Mouse (Mus musculus) liver, adult 2 months (tissue): Measurements from ENCODE around the gene Ptprd.

Experiments used
- CTCF ChIP-seq: fragments of 200-500 bp; IDR thresholded peaks from 2 replicates; pipeline ENCODE4 v1.5.1; 2011; ENCODE audit warnings: low read depth, low read length, control low read depth
- POLR2A ChIP-seq: fragments of 200-500 bp; IDR thresholded peaks from 2 replicates; pipeline ENCODE4 v1.6.1; 2011; ENCODE audit warnings: low read length, control low read depth; ENCODE audit not compliant: insufficient read depth; ENCODE audit errors: extremely low read depth

GRCm38 (mm10) chr4:76410053-76410452 is 1801.7 kb downstream of the Ptprd start:
- TF ChIP-seq POLR2A (no peak), CTCF (no peak)
